Mouse (Mus musculus): Measurements from ENCODE around the gene Wdr46.

DNA sequence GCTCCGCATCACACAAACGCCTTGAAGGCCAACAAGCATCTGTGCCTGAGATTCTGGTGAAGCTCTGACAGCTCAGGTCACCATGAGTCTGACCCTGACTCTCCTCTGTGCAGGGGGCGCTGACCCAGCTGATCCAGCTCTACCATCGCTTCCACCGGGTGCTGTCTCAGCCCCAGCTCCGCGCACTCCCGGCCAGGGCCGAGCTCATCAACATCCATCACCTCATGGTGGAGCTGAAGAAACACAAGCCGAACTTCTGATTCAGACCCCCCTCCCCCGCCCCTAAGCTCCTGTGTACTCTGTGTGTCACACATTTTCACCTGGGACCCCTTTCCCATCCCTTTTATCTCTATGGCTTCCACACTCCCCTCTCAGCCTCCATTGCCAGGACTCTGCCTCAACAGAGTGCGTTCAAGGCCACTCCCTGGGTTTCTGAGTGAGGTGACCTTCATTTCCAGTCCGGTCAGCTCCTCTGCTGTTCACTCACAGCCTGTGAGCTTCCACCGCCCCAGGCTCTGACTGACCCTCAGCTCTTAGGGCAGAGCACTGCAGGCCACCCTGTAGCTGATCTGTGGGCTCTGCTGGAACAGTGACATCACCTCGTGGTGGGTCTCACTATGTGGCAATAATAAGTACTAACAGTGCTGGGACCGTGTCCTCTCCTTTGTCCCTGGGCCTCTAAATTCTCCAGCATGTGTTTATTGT is 25.5 kb downstream of the Wdr46 start:
- no peak for TF ChIP-seq POLR2A (IDR thresholded peaks at IDR 0.05; ENCODE audit: insufficient read depth, low read depth, low read length)
- no peak for TF ChIP-seq CTCF (IDR thresholded peaks at IDR 0.05)
- no peak for TF ChIP-seq EP300 (IDR thresholded peaks at IDR 0.05; ENCODE audit: insufficient read depth, low read depth, low read length)

Measured in heart, adult 2 months (tissue).